Mouse (Mus musculus) liver, embryonic 14.5 days (tissue): ENCODE data around the gene Myoz1.

ENCODE experiments used
- CTCF ChIP-seq: IDR thresholded peaks from 2 replicates; pipeline ENCODE4 v1.5.1; 2016; ENCODE audit warnings: antibody characterized with exemption, low read depth, control low read depth
- EP300 ChIP-seq: IDR thresholded peaks from 2 replicates; pipeline ENCODE4 v1.6.1; 2016; ENCODE audit warnings: antibody characterized with exemption, low read depth

DNA sequence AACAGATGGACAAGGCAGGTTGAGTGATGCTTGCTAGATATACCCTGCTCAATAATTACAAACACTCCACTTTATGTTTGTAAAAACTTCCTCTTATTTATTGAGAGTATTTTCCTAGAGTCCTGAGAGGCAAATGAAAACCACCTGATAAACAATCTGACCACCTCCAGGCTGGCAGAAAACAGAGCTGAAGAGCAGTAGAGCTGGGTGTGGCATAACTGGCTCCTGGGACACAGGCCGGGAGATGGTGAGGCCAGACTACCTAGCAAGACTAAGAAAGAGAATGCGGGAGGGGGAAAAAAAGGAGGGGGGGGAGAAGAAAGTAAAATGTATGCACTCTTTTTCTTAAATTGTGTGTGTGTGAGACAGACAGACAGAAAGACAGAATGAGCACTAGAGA is 33.9 kb downstream of the Myoz1 start:
- no peak for TF ChIP-seq CTCF
- TF ChIP-seq EP300 = no peak
